Mouse (Mus musculus): Measurements from ENCODE around the gene Mcrip2. TPM values are rescaled to one million over a fixed set of nuclear protein-coding genes. Genes with fewer than 3 reads are reported as not detected.

The Mcrip2 gene
- total RNA-seq, 1 experiment = 12.3 TPM

DNA sequence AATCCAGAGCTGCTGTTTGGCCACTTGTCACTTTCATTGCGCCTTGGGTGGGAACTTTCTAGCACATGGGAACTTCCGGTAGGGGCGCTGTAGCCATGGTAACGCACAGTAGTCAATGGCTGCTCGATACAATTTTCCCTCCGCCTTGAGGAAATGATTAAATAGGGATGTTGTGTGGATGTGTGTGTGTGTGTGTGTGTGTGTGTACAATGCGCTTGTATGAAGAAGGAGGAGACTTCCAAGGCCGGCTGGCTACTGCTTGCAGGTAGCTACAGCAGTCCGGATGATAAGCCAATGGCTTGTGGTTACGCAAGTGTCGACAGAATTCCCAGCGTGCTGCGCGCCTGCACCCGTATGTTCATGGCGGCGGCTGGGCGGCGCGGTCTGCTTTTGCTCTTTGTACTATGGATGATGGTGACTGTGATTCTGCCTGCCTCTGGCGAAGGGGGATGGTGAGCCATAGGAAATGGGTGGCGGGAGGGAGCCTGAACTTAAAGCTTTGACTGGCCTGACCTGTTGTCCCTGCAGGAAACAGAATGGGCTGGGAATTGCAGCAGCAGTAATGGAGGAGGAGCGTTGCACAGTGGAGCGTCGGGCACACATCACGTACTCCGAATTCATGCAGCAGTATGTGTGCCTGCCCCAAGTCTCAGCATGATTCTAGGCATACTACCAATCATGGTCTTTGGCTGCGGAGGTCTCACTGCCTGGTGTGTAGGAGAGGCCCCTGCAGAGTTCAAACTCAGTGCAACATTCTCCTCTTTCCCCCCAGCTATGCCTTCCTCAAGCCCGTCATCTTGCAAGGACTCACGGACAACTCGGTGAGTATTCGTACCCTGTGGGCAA, 39.6 kb downstream of the Mcrip2 start, which contains the start of gene Jmjd8:
Jmjd8 (plus strand) TSS at position 156 of the 846 bp plus-strand sequence.
- DNase-seq (ENCODE audit: low read depth, low spot score) = no peak
- H3K36me3 ChIP-seq (ENCODE audit: control insufficient read depth, insufficient read depth, low read length, poor library complexity, severe bottlenecking) = peaks cover 47% of the 10 kb centered on the region
- in situ Hi-C loops (cut with MboI; ENCODE audit: low sequenced_read_pairs in 2 of 2, unreplicated experiment in 2 of 2) = no loop called here
- peak within 1 kb of the TSS; percentile 86 for H3K9ac ChIP-seq (ENCODE audit: insufficient read depth, low read depth, low read length, poor library complexity, severe bottlenecking)
- H3K4me1 ChIP-seq (ENCODE audit: control insufficient read depth in 2 of 2, insufficient read depth in 2 of 2, low read length in 2 of 2, poor library complexity in 1 of 2) = peaks cover 2 to 28% of the 10 kb centered on the region in 2 experiments; a peak in 2 of 4 replicates
- TF ChIP-seq CHD2 (IDR thresholded peaks at IDR 0.05; ENCODE audit: low read depth, low read length) (no peak), ZC3H11A (IDR thresholded peaks at IDR 0.05; ENCODE audit: borderline replicate concordance, low read depth, low read length) (no peak), MAFK (IDR thresholded peaks at IDR 0.05; ENCODE audit: insufficient read depth, low read depth, low read length) (no peak), ZNF384 (IDR thresholded peaks at IDR 0.05; ENCODE audit: low read depth, low read length) (no peak), HCFC1 (IDR thresholded peaks at IDR 0.05; ENCODE audit: borderline replicate concordance, insufficient read depth, low read length) (no peak)
- H3K4me3 ChIP-seq (ENCODE audit: insufficient read depth in 1 of 2, low read depth in 1 of 2, low read length in 2 of 2, poor library complexity in 1 of 2, severe bottlenecking in 1 of 2) = peak within 1 kb of the TSS; percentile 70 to 73
- no peaks in the 10 kb centered on the region for H3K9me3 ChIP-seq (ENCODE audit: control insufficient read depth, insufficient read depth, low read depth, low read length)
- H3K27ac ChIP-seq (ENCODE audit: insufficient read depth, low read depth, low read length, poor library complexity, severe bottlenecking) = peak within 1 kb of the TSS; percentile 23; the same call in 1 of the 2 replicates

DNA sequence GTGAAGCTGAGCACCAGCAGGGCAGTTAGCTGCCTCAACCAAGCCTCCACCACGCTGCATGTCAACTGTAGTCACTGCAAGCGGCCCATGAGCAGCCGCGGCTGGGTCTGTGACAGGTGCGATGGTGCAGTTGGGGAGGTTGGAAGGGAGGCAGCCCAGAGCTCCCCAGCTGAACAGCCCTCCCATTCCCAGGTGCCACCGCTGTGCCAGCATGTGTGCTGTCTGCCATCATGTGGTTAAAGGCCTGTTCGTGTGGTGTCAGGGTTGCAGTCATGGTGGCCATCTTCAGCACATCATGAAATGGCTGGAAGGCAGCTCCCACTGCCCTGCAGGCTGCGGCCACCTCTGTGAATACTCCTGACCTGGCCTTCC, 40.4 kb downstream of the Mcrip2 start:
- H3K4me3 ChIP-seq (ENCODE audit: insufficient read depth in 1 of 2, low read depth in 1 of 2, low read length in 2 of 2, poor library complexity in 1 of 2, severe bottlenecking in 1 of 2) = peak overlapping the region in 1 of 2 experiments; percentile 73; a peak in 1 of 4 replicates
- H3K4me1 ChIP-seq (ENCODE audit: control insufficient read depth in 2 of 2, insufficient read depth in 2 of 2, low read length in 2 of 2, poor library complexity in 1 of 2) = peaks cover 2 to 28% of the 10 kb centered on the region in 2 experiments; a peak in 2 of 4 replicates
- TF ChIP-seq HCFC1 (IDR thresholded peaks at IDR 0.05; ENCODE audit: borderline replicate concordance, insufficient read depth, low read length) (no peak), ZC3H11A (IDR thresholded peaks at IDR 0.05; ENCODE audit: borderline replicate concordance, low read depth, low read length) (no peak), CHD2 (IDR thresholded peaks at IDR 0.05; ENCODE audit: low read depth, low read length) (no peak), ZNF384 (IDR thresholded peaks at IDR 0.05; ENCODE audit: low read depth, low read length) (no peak), MAFK (IDR thresholded peaks at IDR 0.05; ENCODE audit: insufficient read depth, low read depth, low read length) (no peak)
- H3K36me3 ChIP-seq (ENCODE audit: control insufficient read depth, insufficient read depth, low read length, poor library complexity, severe bottlenecking) = peaks cover 47% of the 10 kb centered on the region
- in situ Hi-C loops (cut with MboI; ENCODE audit: low sequenced_read_pairs in 2 of 2, unreplicated experiment in 2 of 2) = no loop called here
- H3K27ac ChIP-seq (ENCODE audit: insufficient read depth, low read depth, low read length, poor library complexity, severe bottlenecking) = no peak overlapping the region
- no peak overlapping the region for H3K9ac ChIP-seq (ENCODE audit: insufficient read depth, low read depth, low read length, poor library complexity, severe bottlenecking)
- H3K9me3 ChIP-seq (ENCODE audit: control insufficient read depth, insufficient read depth, low read depth, low read length) = no peaks in the 10 kb centered on the region
- no peak for DNase-seq (ENCODE audit: low read depth, low spot score)

DNA sequence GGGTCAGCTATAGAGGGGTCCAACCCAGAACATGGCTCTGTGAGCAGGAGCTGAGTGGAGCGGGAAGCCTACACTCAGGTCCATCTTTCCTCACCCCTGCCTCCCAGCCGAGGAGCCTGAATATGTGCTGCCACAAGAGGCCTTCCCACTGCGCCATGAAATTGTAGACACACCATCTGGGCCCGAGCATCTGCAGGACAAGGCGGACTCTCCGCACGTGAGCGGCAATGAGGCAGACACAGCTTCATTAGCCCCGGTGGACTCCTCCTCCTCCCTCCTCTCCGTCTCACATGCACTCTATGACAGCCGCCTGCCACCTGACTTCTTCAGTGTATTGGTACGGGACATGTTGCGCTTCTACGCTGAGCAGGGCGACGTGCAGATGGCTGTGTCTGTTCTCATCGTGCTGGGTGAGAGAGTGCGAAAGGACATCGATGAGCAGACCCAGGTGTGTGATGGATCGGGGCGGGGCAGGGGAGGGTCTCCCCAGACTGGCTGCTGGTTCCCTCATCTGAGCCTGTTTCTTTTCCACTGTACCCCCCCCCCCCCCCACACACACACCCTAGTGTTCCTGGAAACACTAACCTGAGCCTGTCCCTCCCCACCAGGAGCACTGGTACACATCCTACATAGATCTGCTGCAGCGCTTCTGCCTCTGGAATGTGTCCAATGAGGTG, 40.9 kb downstream of the Mcrip2 start:
- peaks cover 47% of the 10 kb centered on the region for H3K36me3 ChIP-seq (ENCODE audit: control insufficient read depth, insufficient read depth, low read length, poor library complexity, severe bottlenecking)
- H3K9ac ChIP-seq (ENCODE audit: insufficient read depth, low read depth, low read length, poor library complexity, severe bottlenecking) = no peak overlapping the region
- DNase-seq (ENCODE audit: low read depth, low spot score) = no peak
- H3K4me3 ChIP-seq (ENCODE audit: insufficient read depth in 1 of 2, low read depth in 1 of 2, low read length in 2 of 2, poor library complexity in 1 of 2, severe bottlenecking in 1 of 2) = no peak overlapping the region
- in situ Hi-C loops (cut with MboI; ENCODE audit: low sequenced_read_pairs in 2 of 2, unreplicated experiment in 2 of 2) = no loop called here
- peaks cover 2 to 28% of the 10 kb centered on the region in 2 experiments; a peak in 2 of 4 replicates for H3K4me1 ChIP-seq (ENCODE audit: control insufficient read depth in 2 of 2, insufficient read depth in 2 of 2, low read length in 2 of 2, poor library complexity in 1 of 2)
- no peak for TF ChIP-seq CHD2 (IDR thresholded peaks at IDR 0.05; ENCODE audit: low read depth, low read length)
- TF ChIP-seq ZNF384 (IDR thresholded peaks at IDR 0.05; ENCODE audit: low read depth, low read length) = no peak
- TF ChIP-seq ZC3H11A (IDR thresholded peaks at IDR 0.05; ENCODE audit: borderline replicate concordance, low read depth, low read length) = no peak
- no peak for TF ChIP-seq HCFC1 (IDR thresholded peaks at IDR 0.05; ENCODE audit: borderline replicate concordance, insufficient read depth, low read length)
- TF ChIP-seq MAFK (IDR thresholded peaks at IDR 0.05; ENCODE audit: insufficient read depth, low read depth, low read length) = no peak
- H3K9me3 ChIP-seq (ENCODE audit: control insufficient read depth, insufficient read depth, low read depth, low read length) = no peaks in the 10 kb centered on the region
- no peak overlapping the region for H3K27ac ChIP-seq (ENCODE audit: insufficient read depth, low read depth, low read length, poor library complexity, severe bottlenecking)

DNA sequence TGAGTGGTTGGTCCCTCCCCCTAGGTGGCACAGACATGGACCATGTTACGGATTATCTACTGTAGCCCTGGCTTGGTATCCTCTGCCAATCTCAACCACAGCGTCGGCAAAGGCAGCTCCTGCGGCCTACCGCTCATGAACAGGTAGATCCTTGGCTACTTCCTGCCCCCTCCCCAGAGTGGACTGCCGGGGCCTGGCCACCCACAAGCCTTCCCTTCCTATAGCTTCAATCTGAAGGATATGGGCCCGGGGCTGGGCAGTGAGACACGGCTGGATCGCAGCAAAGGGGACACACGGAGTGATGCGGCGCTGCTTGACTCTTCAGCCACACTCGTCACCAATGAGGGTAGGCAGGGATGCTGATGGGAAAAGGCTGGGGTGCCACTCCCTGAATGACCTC, 41.6 kb downstream of the Mcrip2 start:
- H3K9me3 ChIP-seq (ENCODE audit: control insufficient read depth, insufficient read depth, low read depth, low read length) = no peaks in the 10 kb centered on the region
- H3K4me3 ChIP-seq (ENCODE audit: insufficient read depth in 1 of 2, low read depth in 1 of 2, low read length in 2 of 2, poor library complexity in 1 of 2, severe bottlenecking in 1 of 2) = no peak overlapping the region
- in situ Hi-C loops (cut with MboI; ENCODE audit: low sequenced_read_pairs in 2 of 2, unreplicated experiment in 2 of 2) = no loop called here
- TF ChIP-seq HCFC1 (IDR thresholded peaks at IDR 0.05; ENCODE audit: borderline replicate concordance, insufficient read depth, low read length) (no peak), MAFK (IDR thresholded peaks at IDR 0.05; ENCODE audit: insufficient read depth, low read depth, low read length) (no peak), CHD2 (IDR thresholded peaks at IDR 0.05; ENCODE audit: low read depth, low read length) (no peak), ZC3H11A (IDR thresholded peaks at IDR 0.05; ENCODE audit: borderline replicate concordance, low read depth, low read length) (no peak), ZNF384 (IDR thresholded peaks at IDR 0.05; ENCODE audit: low read depth, low read length) (no peak)
- no peak for DNase-seq (ENCODE audit: low read depth, low spot score)
- peaks cover 47% of the 10 kb centered on the region for H3K36me3 ChIP-seq (ENCODE audit: control insufficient read depth, insufficient read depth, low read length, poor library complexity, severe bottlenecking)
- H3K4me1 ChIP-seq (ENCODE audit: control insufficient read depth in 2 of 2, insufficient read depth in 2 of 2, low read length in 2 of 2, poor library complexity in 1 of 2) = peaks cover 2 to 28% of the 10 kb centered on the region in 2 experiments; a peak in 2 of 4 replicates
- no peak overlapping the region for H3K9ac ChIP-seq (ENCODE audit: insufficient read depth, low read depth, low read length, poor library complexity, severe bottlenecking)
- no peak overlapping the region for H3K27ac ChIP-seq (ENCODE audit: insufficient read depth, low read depth, low read length, poor library complexity, severe bottlenecking)
